Mouse (Mus musculus) lung, postnatal 0 days (tissue): ENCODE results near the gene Zbtb7a. TPM values are rescaled to one million over a fixed set of nuclear protein-coding genes. Genes with fewer than 3 reads are reported as not detected.
A peak's percentile ranks its signal among the peaks of the same experiment; 100 is the strongest.

Experiments used
- ATAC-seq: fragments of 200-750 bp; cut with Nextera tagmentation; 2 replicates; pipeline ENCODE4 v1.8.0; 2017; ENCODE audit warnings: moderate library complexity
- DNase-seq: peaks from one replicate; pipeline ENCODE4 v3.0.0-alpha.2; 2016; ENCODE audit warnings: low spot score
- H3K27ac ChIP-seq: fragments of 300-500 bp; sonication (generic); 2 replicates; pipeline ENCODE4 v1.5.1; 2014; ENCODE audit warnings: antibody characterized with exemption, mild to moderate bottlenecking, low read length, mixed read lengths
- H3K27me3 ChIP-seq: fragments of 300-500 bp; sonication (generic); replicated peaks from 2 replicates; pipeline ENCODE4 v1.6.1; 2014; ENCODE audit warnings: low read length, mixed read lengths; ENCODE audit not compliant: insufficient read depth
- H3K36me3 ChIP-seq: fragments of 300-500 bp; sonication (generic); 2 replicates; pipeline ENCODE4 v1.6.1; 2014; ENCODE audit warnings: low read length, mixed read lengths; ENCODE audit not compliant: insufficient read depth
- H3K4me1 ChIP-seq: fragments of 300-500 bp; sonication (generic); 2 replicates; pipeline ENCODE4 v1.6.1; 2014; ENCODE audit warnings: antibody characterized with exemption, low read depth, low read length, mixed read lengths; ENCODE audit not compliant: insufficient read depth
- H3K4me2 ChIP-seq: fragments of 300-500 bp; sonication (generic); replicated peaks from 2 replicates; pipeline ENCODE4 v1.6.1; 2014; ENCODE audit warnings: low read depth, mild to moderate bottlenecking, low read length, moderate library complexity, mixed read lengths
- H3K4me3 ChIP-seq: fragments of 300-500 bp; sonication (generic); 2 replicates; pipeline ENCODE4 v1.5.1; 2014; ENCODE audit warnings: low read depth, low read length
- H3K9ac ChIP-seq: fragments of 300-500 bp; sonication (generic); replicated peaks from 2 replicates; pipeline ENCODE4 v1.6.1; 2014; ENCODE audit warnings: low read depth, mild to moderate bottlenecking
- H3K9me3 ChIP-seq: fragments of 300-500 bp; sonication (generic); 2 replicates; pipeline ENCODE4 v1.6.1; 2016; ENCODE audit warnings: low read length, mixed read lengths
- CTCF ChIP-seq: IDR thresholded peaks from 2 replicates; pipeline ENCODE4 v1.5.1; 2016; ENCODE audit warnings: antibody characterized with exemption, mild to moderate bottlenecking
- EP300 ChIP-seq: IDR thresholded peaks from 2 replicates; pipeline ENCODE4 v1.6.1; 2016; ENCODE audit warnings: antibody characterized with exemption, mild to moderate bottlenecking, control low read depth
- WGBS: fragments of 180-500 bp; shearing (Covaris S2); extraction: QIAGEN DNeasy Blood & Tissue Kit; methylation state at CpG from one replicate; pipeline ENCODE4 v1.1.7; 2014; 5-methylcytosine and 5-hydroxymethylcytosine counted together
- polyA plus RNA-seq: library from polyadenylated mRNA; unstranded; fragments of >200 nt; fragmentation: Nextera tagmentation; extraction: Ambion mirVana; gene quantifications from 2 replicates; pipeline ENCODE4 v1.2.1, GENCODE M21; 2015

The Zbtb7a gene
- polyA plus RNA-seq, 1 experiment from 2014 or later, result 58.2 TPM

GRCm38 (mm10) chr10:81145778-81146177, 10.8 kb downstream of the Zbtb7a start:
- Histone ChIP-seq H3K4me2 (no peak overlapping the region), H3K9me3 (no peaks in the 10 kb centered on the region), H3K4me3 (no peak overlapping the region), H3K27ac (no peak overlapping the region), H3K36me3 (peaks cover 44% of the 10 kb centered on the region), H3K4me1 (peaks cover 21% of the 10 kb centered on the region), H3K9ac (no peak overlapping the region), H3K27me3 (no peaks in the 10 kb centered on the region)
- ATAC-seq, result no peak; the same call in 1 of the 2 replicates
- no peak for DNase-seq
- TF ChIP-seq EP300, result no peak
- TF ChIP-seq CTCF, result no peak
- 62% methylated on average over 5 of the region's 7 CpGs for WGBS

GRCm38 (mm10) chr10:81146296-81146695, 11.3 kb downstream of the Zbtb7a start:
- ATAC-seq, result 0 out of 2 replicates have a peak, but pooled peaks have one; percentile 18
- no peaks in the 10 kb centered on the region for H3K27me3 ChIP-seq
- H3K36me3 ChIP-seq, result peaks cover 44% of the 10 kb centered on the region
- H3K4me3 ChIP-seq, result no peak overlapping the region
- WGBS, result 74% methylated on average over 4 of the region's 4 CpGs
- DNase-seq, result no peak
- TF ChIP-seq EP300, result no peak
- TF ChIP-seq CTCF, result no peak
- no peak overlapping the region for H3K9ac ChIP-seq
- H3K9me3 ChIP-seq, result no peaks in the 10 kb centered on the region
- no peak overlapping the region for H3K4me2 ChIP-seq
- H3K27ac ChIP-seq, result no peak overlapping the region
- H3K4me1 ChIP-seq, result peaks cover 16% of the 10 kb centered on the region

- WGBS, result 73% methylated on average over 6 of the region's 6 CpGs
- no peak for TF ChIP-seq CTCF
- TF ChIP-seq EP300, result no peak
- H3K36me3 ChIP-seq, result peaks cover 51% of the 10 kb centered on the region; the same call in 1 of the 2 replicates
- no peak for DNase-seq
- no peaks in the 10 kb centered on the region for H3K9me3 ChIP-seq
- H3K9ac ChIP-seq, result no peak overlapping the region
- H3K27me3 ChIP-seq, result no peaks in the 10 kb centered on the region
- H3K4me1 ChIP-seq, result no peaks in the 10 kb centered on the region
- no peak for ATAC-seq
- no peak overlapping the region for H3K27ac ChIP-seq
- H3K4me3 ChIP-seq, result no peak overlapping the region
- no peak overlapping the region for H3K4me2 ChIP-seq
These were observed 16.2 kb downstream of the Zbtb7a start for GRCm38 (mm10) chr10:81151261-81151660.

GRCm38 (mm10) chr10:81152609-81153008, 17.6 kb downstream of the Zbtb7a start:
- no peak overlapping the region for H3K4me3 ChIP-seq
- H3K9me3 ChIP-seq, result no peaks in the 10 kb centered on the region
- no peaks in the 10 kb centered on the region for H3K27me3 ChIP-seq
- no peaks in the 10 kb centered on the region for H3K4me1 ChIP-seq
- H3K4me2 ChIP-seq, result no peak overlapping the region
- ATAC-seq (peak; percentile 9; the same call in 1 of the 2 replicates), DNase-seq (peak; percentile 22)
- peak overlapping the region; percentile 51 for H3K27ac ChIP-seq
- WGBS, result 62% methylated on average over 12 of the region's 12 CpGs
- TF ChIP-seq EP300 (no peak), CTCF (no peak)
- H3K9ac ChIP-seq, result no peak overlapping the region
- H3K36me3 ChIP-seq, result peaks cover 44% of the 10 kb centered on the region; the same call in 1 of the 2 replicates

- no peak overlapping the region for H3K27ac ChIP-seq
- WGBS, result 85% methylated on average over 12 of the region's 12 CpGs
- no peak overlapping the region for H3K4me2 ChIP-seq
- H3K4me1 ChIP-seq, result no peaks in the 10 kb centered on the region
- ATAC-seq, result no peak
- no peaks in the 10 kb centered on the region for H3K27me3 ChIP-seq
- no peaks in the 10 kb centered on the region for H3K9me3 ChIP-seq
- no peak overlapping the region for H3K9ac ChIP-seq
- peaks cover 37% of the 10 kb centered on the region; the same call in 1 of the 2 replicates for H3K36me3 ChIP-seq
- no peak overlapping the region for H3K4me3 ChIP-seq
- DNase-seq, result no peak
- TF ChIP-seq EP300 (no peak), CTCF (no peak)
These were observed 19.3 kb downstream of the Zbtb7a start for GRCm38 (mm10) chr10:81154313-81154712.

- no peak for DNase-seq
- no peaks in the 10 kb centered on the region for H3K4me1 ChIP-seq
- no peak overlapping the region for H3K4me3 ChIP-seq
- H3K9me3 ChIP-seq, result no peaks in the 10 kb centered on the region
- TF ChIP-seq EP300 (no peak), CTCF (no peak)
- 86% methylated on average over 6 of the region's 6 CpGs for WGBS
- H3K36me3 ChIP-seq, result peaks cover 33% of the 10 kb centered on the region; the same call in 1 of the 2 replicates
- no peak overlapping the region for H3K4me2 ChIP-seq
- H3K27ac ChIP-seq, result no peak overlapping the region
- no peaks in the 10 kb centered on the region for H3K27me3 ChIP-seq
- H3K9ac ChIP-seq, result no peak overlapping the region
- no peak for ATAC-seq
These were observed 19.7 kb downstream of the Zbtb7a start for GRCm38 (mm10) chr10:81154736-81155135.
